Mouse (Mus musculus) limb, embryonic 12.5 days (tissue): ENCODE results near the gene Nav1. TPM values are rescaled to one million over a fixed set of nuclear protein-coding genes. Genes with fewer than 3 reads are reported as not detected.

Experiments used
- ATAC-seq: fragments of 200-750 bp; cut with Nextera tagmentation; 2 replicates; pipeline ENCODE4 v1.8.0; 2017; ENCODE audit warnings: low read depth, moderate TSS enrichment; ENCODE audit not compliant: insufficient number of reproducible peaks, insufficient read depth, low FRiP score, low TSS enrichment
- H3K27ac ChIP-seq: fragments of 300-500 bp; sonication (generic); 2 replicates; pipeline ENCODE4 v1.5.1; 2016; ENCODE audit warnings: mild to moderate bottlenecking, moderate library complexity
- H3K27me3 ChIP-seq: fragments of 300-500 bp; sonication (generic); 2 replicates; pipeline ENCODE4 v1.6.1; 2016; ENCODE audit warnings: mild to moderate bottlenecking, moderate library complexity
- H3K36me3 ChIP-seq: fragments of 300-500 bp; sonication (generic); 2 replicates; pipeline ENCODE4 v1.6.1; 2016; ENCODE audit warnings: mild to moderate bottlenecking, moderate library complexity
- H3K4me1 ChIP-seq: fragments of 300-500 bp; sonication (generic); replicated peaks from 2 replicates; pipeline ENCODE4 v1.6.1; 2016
- H3K4me2 ChIP-seq: fragments of 300-500 bp; sonication (generic); 2 replicates; pipeline ENCODE4 v1.6.1; 2016; ENCODE audit warnings: mild to moderate bottlenecking, moderate library complexity
- H3K4me3 ChIP-seq: fragments of 300-500 bp; sonication (generic); replicated peaks from 2 replicates; pipeline ENCODE4 v1.5.1; 2016; ENCODE audit warnings: mild to moderate bottlenecking
- H3K9ac ChIP-seq: fragments of 300-500 bp; sonication (generic); replicated peaks from 2 replicates; pipeline ENCODE4 v1.6.1; 2016; ENCODE audit warnings: mild to moderate bottlenecking, moderate library complexity
- H3K9me3 ChIP-seq: fragments of 300-500 bp; sonication (generic); 2 replicates; pipeline ENCODE4 v1.6.1; 2016; ENCODE audit warnings: mild to moderate bottlenecking, moderate library complexity
- WGBS: fragments of 180-500 bp; shearing (Covaris S2); methylation state at CpG from one replicate; pipeline ENCODE4 v1.1.7; 2016; 5-methylcytosine and 5-hydroxymethylcytosine counted together
- polyA plus RNA-seq: library from polyadenylated mRNA; unstranded; fragments of >200 nt; fragmentation: Nextera tagmentation; extraction: Ambion mirVana; gene quantifications from 2 replicates; pipeline ENCODE4 v1.2.1, GENCODE M21; 2016

Gene Nav1
- polyA plus RNA-seq, 1 experiment from 2014 or later, result 17.1 TPM

- no peak for ATAC-seq
- H3K9me3 ChIP-seq, result no peaks in the 10 kb centered on the region
- H3K4me2 ChIP-seq, result no peak overlapping the region
- H3K4me1 ChIP-seq, result peaks cover 74% of the 10 kb centered on the region
- 0 out of 2 replicates have a peak overlapping the region, but pooled peaks have one; percentile 18 for H3K9ac ChIP-seq
- H3K4me3 ChIP-seq, result no peak overlapping the region
- peak overlapping the region; percentile 70; the same call in 1 of the 2 replicates for H3K27ac ChIP-seq
- no peaks in the 10 kb centered on the region for H3K36me3 ChIP-seq
- no peaks in the 10 kb centered on the region for H3K27me3 ChIP-seq
- 58% methylated on average over 8 of the region's 8 CpGs for WGBS
These were observed 44.0 kb downstream of the Nav1 start for GRCm38 (mm10) chr1:135562982-135563650.

GRCm38 (mm10) chr1:135562115-135562514 is 45.0 kb downstream of the Nav1 start:
- H3K4me3 ChIP-seq, result no peak overlapping the region
- no peak overlapping the region for H3K4me2 ChIP-seq
- H3K9me3 ChIP-seq, result no peaks in the 10 kb centered on the region
- H3K27me3 ChIP-seq, result no peaks in the 10 kb centered on the region
- H3K4me1 ChIP-seq, result peaks cover 66% of the 10 kb centered on the region
- H3K27ac ChIP-seq, result no peak overlapping the region
- H3K36me3 ChIP-seq, result no peaks in the 10 kb centered on the region
- no peak overlapping the region for H3K9ac ChIP-seq
- 12% methylated on average over 4 of the region's 4 CpGs for WGBS
- ATAC-seq, result no peak

- H3K27ac ChIP-seq, result no peak overlapping the region
- WGBS, result 47% methylated on average over 6 of the region's 6 CpGs
- no peak overlapping the region for H3K4me2 ChIP-seq
- no peaks in the 10 kb centered on the region for H3K27me3 ChIP-seq
- no peak overlapping the region for H3K9ac ChIP-seq
- no peak for ATAC-seq
- H3K9me3 ChIP-seq, result no peaks in the 10 kb centered on the region
- peaks cover 60% of the 10 kb centered on the region for H3K4me1 ChIP-seq
- no peak overlapping the region for H3K4me3 ChIP-seq
- H3K36me3 ChIP-seq, result no peaks in the 10 kb centered on the region
These were observed 45.8 kb downstream of the Nav1 start for GRCm38 (mm10) chr1:135561282-135561681.

- Histone ChIP-seq H3K27ac (no peak overlapping the region), H3K27me3 (no peaks in the 10 kb centered on the region), H3K4me3 (no peak overlapping the region), H3K36me3 (no peaks in the 10 kb centered on the region), H3K4me2 (no peak overlapping the region), H3K9ac (no peak overlapping the region), H3K9me3 (no peaks in the 10 kb centered on the region), H3K4me1 (peaks cover 57% of the 10 kb centered on the region)
- WGBS, result 63% methylated on average over 6 of the region's 6 CpGs
- ATAC-seq, result no peak
These were observed 49.1 kb downstream of the Nav1 start for GRCm38 (mm10) chr1:135557976-135558375.

- Histone ChIP-seq H3K4me2 (no peak overlapping the region), H3K36me3 (no peaks in the 10 kb centered on the region), H3K9ac (no peak overlapping the region), H3K4me1 (peaks cover 54% of the 10 kb centered on the region), H3K27me3 (no peaks in the 10 kb centered on the region), H3K27ac (0 out of 2 replicates have a peak overlapping the region, but pooled peaks have one; percentile 74), H3K9me3 (no peaks in the 10 kb centered on the region), H3K4me3 (no peak overlapping the region)
- 85% methylated on average over 8 of the region's 8 CpGs for WGBS
- ATAC-seq, result no peak
These were observed 51.2 kb downstream of the Nav1 start for GRCm38 (mm10) chr1:135555885-135556284.

- WGBS, result 4% methylated on average over 17 of the region's 17 CpGs
- H3K4me3 ChIP-seq, result no peak overlapping the region
These were observed 52.3 kb downstream of the Nav1 start for GRCm38 (mm10) chr1:135554632-135555260.

GRCm38 (mm10) chr1:135553615-135554014 is 53.5 kb downstream of the Nav1 start:
- Histone ChIP-seq H3K9me3 (no peaks in the 10 kb centered on the region), H3K36me3 (no peaks in the 10 kb centered on the region), H3K9ac (no peak overlapping the region), H3K4me3 (no peak overlapping the region), H3K27ac (peak overlapping the region; percentile 74; the same call in 1 of the 2 replicates), H3K4me1 (peaks cover 61% of the 10 kb centered on the region), H3K4me2 (no peak overlapping the region), H3K27me3 (no peaks in the 10 kb centered on the region)
- ATAC-seq, result no peak
- WGBS, result 46% methylated on average over 4 of the region's 4 CpGs

More at GRCm38 (mm10) chr1:135554632-135555260, 52.3 kb downstream of the Nav1 start:
- Histone ChIP-seq H3K27me3 (no peaks in the 10 kb centered on the region), H3K36me3 (no peaks in the 10 kb centered on the region), H3K4me2 (peak overlapping the region; percentile 29), H3K4me1 (peaks cover 52% of the 10 kb centered on the region), H3K9me3 (no peaks in the 10 kb centered on the region), H3K27ac (peak overlapping the region; percentile 74), H3K9ac (no peak overlapping the region)
- ATAC-seq, result peak; percentile 13; the same call in 1 of the 2 replicates

GRCm38 (mm10) chr1:135553154-135553553 is 53.9 kb downstream of the Nav1 start:
- Histone ChIP-seq H3K27ac (no peak overlapping the region), H3K36me3 (no peaks in the 10 kb centered on the region), H3K4me1 (peaks cover 59% of the 10 kb centered on the region), H3K9me3 (no peaks in the 10 kb centered on the region), H3K4me3 (no peak overlapping the region), H3K4me2 (no peak overlapping the region), H3K9ac (no peak overlapping the region), H3K27me3 (no peaks in the 10 kb centered on the region)
- 56% methylated on average over 4 of the region's 4 CpGs for WGBS
- no peak for ATAC-seq

- Histone ChIP-seq H3K4me3 (no peak overlapping the region), H3K9ac (no peak overlapping the region), H3K4me1 (peaks cover 61% of the 10 kb centered on the region), H3K27ac (no peak overlapping the region), H3K4me2 (no peak overlapping the region), H3K36me3 (no peaks in the 10 kb centered on the region), H3K27me3 (no peaks in the 10 kb centered on the region), H3K9me3 (no peaks in the 10 kb centered on the region)
- WGBS, result 44% methylated on average over 3 of the region's 3 CpGs
- no peak for ATAC-seq
These were observed 56.2 kb downstream of the Nav1 start for GRCm38 (mm10) chr1:135550886-135551285.

- H3K27me3 ChIP-seq, result no peaks in the 10 kb centered on the region
- H3K4me2 ChIP-seq, result no peak overlapping the region
- ATAC-seq, result no peak
- WGBS, result 79% methylated on average over 9 of the region's 9 CpGs
- H3K27ac ChIP-seq, result no peak overlapping the region
- H3K9me3 ChIP-seq, result no peaks in the 10 kb centered on the region
- peaks cover 57% of the 10 kb centered on the region for H3K4me1 ChIP-seq
- H3K4me3 ChIP-seq, result no peak overlapping the region
- H3K36me3 ChIP-seq, result no peaks in the 10 kb centered on the region
- H3K9ac ChIP-seq, result no peak overlapping the region
These were observed 58.3 kb downstream of the Nav1 start for GRCm38 (mm10) chr1:135548750-135549149.

GRCm38 (mm10) chr1:135546099-135546498 is 61.0 kb downstream of the Nav1 start:
- Histone ChIP-seq H3K9ac (no peak overlapping the region), H3K27me3 (no peaks in the 10 kb centered on the region), H3K27ac (no peak overlapping the region), H3K4me2 (no peak overlapping the region), H3K9me3 (no peaks in the 10 kb centered on the region), H3K4me3 (no peak overlapping the region), H3K4me1 (peaks cover 50% of the 10 kb centered on the region), H3K36me3 (no peaks in the 10 kb centered on the region)
- 71% methylated on average over 5 of the region's 5 CpGs for WGBS
- ATAC-seq, result no peak
